Mouse (Mus musculus): ENCODE data around the gene Glcci1. TPM values are rescaled to one million over a fixed set of nuclear protein-coding genes. Genes with fewer than 3 reads are reported as not detected.

Glcci1 gene
- 16.5 and 18.2 TPM in 2 replicates for polyA plus RNA-seq (2014; fragmentation: Nextera tagmentation; extraction: Ambion mirVana)

GRCm38 (mm10) chr6:8509551-8509950 lies at the start of gene Glcci1:
Glcci1 (plus strand) TSS chr6:8509600.
- Histone ChIP-seq H3K27ac (ENCODE audit: low read depth, low read length) (peak within 1 kb of the TSS; percentile 99), H3K9ac (ENCODE audit: low read length) (peak within 1 kb of the TSS; percentile 97), H3K4me1 (ENCODE audit: control insufficient read depth, insufficient read depth, low read length) (peaks cover 14% of the 10 kb centered on the region; the same call in 1 of the 2 replicates), H3K4me2 (peak within 1 kb of the TSS; percentile 73), H3K36me3 (ENCODE audit: control insufficient read depth, insufficient read depth, low read length) (no peaks in the 10 kb centered on the region), H3K27me3 (ENCODE audit: control insufficient read depth, insufficient read depth, low read length) (no peaks in the 10 kb centered on the region), H3K4me3 (ENCODE audit: low read depth, low read length) (peak within 1 kb of the TSS; percentile 90), H3K9me3 (ENCODE audit: control insufficient read depth, low read length) (no peaks in the 10 kb centered on the region)
- WGBS, result under 1% methylated on average over 55 of the region's 69 CpGs
- DNase-seq (ENCODE audit: low spot score, missing footprints), result peak; percentile 96
- ATAC-seq (ENCODE audit: low FRiP score), result peak; percentile 88

DNA sequence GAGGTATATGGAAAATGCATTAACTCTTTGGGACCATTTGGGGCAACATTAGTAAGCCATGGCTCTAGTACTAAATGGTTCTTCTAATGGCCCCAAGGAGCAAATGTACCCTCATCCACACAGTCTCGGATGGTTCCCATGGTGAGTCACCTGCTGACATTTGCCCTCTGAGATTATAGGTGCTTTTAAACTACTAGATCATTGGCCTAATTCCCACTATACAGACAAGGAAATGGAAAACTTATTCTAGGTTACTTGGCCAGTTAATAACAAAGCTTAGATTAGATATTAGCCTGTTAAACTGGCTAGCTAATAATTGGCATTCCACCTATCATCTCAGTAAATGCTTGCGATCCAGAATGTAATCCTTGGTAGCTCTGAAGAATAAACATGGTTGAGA lies 47.0 kb upstream of the Glcci1 start:
- no peaks in the 10 kb centered on the region; the same call in 1 of the 2 replicates for H3K27me3 ChIP-seq (ENCODE audit: control insufficient read depth, insufficient read depth, low read length)
- no peak overlapping the region for H3K4me3 ChIP-seq (ENCODE audit: low read depth, low read length)
- H3K9me3 ChIP-seq (ENCODE audit: control insufficient read depth, low read length), result no peaks in the 10 kb centered on the region
- no peak overlapping the region for H3K9ac ChIP-seq (ENCODE audit: low read length)
- DNase-seq (ENCODE audit: low spot score, missing footprints) (no peak), ATAC-seq (ENCODE audit: low FRiP score) (no peak)
- H3K4me1 ChIP-seq (ENCODE audit: control insufficient read depth, insufficient read depth, low read length), result peaks cover 4% of the 10 kb centered on the region; the same call in 1 of the 2 replicates
- H3K36me3 ChIP-seq (ENCODE audit: control insufficient read depth, insufficient read depth, low read length), result no peaks in the 10 kb centered on the region
- H3K4me2 ChIP-seq, result no peak overlapping the region
- WGBS, result 96% methylated on average over 2 of the region's 2 CpGs
- H3K27ac ChIP-seq (ENCODE audit: low read depth, low read length), result no peak overlapping the region

GRCm38 (mm10) chr6:8465388-8465787 lies 44.0 kb upstream of the Glcci1 start:
- Histone ChIP-seq H3K4me3 (ENCODE audit: low read depth, low read length) (no peak overlapping the region), H3K36me3 (ENCODE audit: control insufficient read depth, insufficient read depth, low read length) (no peaks in the 10 kb centered on the region), H3K27ac (ENCODE audit: low read depth, low read length) (no peak overlapping the region), H3K4me1 (ENCODE audit: control insufficient read depth, insufficient read depth, low read length) (peaks cover 7% of the 10 kb centered on the region; the same call in 1 of the 2 replicates), H3K9ac (ENCODE audit: low read length) (no peak overlapping the region), H3K4me2 (no peak overlapping the region), H3K27me3 (ENCODE audit: control insufficient read depth, insufficient read depth, low read length) (no peaks in the 10 kb centered on the region; the same call in 1 of the 2 replicates), H3K9me3 (ENCODE audit: control insufficient read depth, low read length) (no peaks in the 10 kb centered on the region)
- ATAC-seq (ENCODE audit: low FRiP score) (no peak), DNase-seq (ENCODE audit: low spot score, missing footprints) (no peak)
- 90% methylated on average over 1 of the region's 1 CpGs for WGBS

GRCm38 (mm10) chr6:8465985-8466384 lies 43.4 kb upstream of the Glcci1 start:
- Histone ChIP-seq H3K9me3 (ENCODE audit: control insufficient read depth, low read length) (no peaks in the 10 kb centered on the region), H3K4me2 (no peak overlapping the region), H3K4me3 (ENCODE audit: low read depth, low read length) (no peak overlapping the region), H3K4me1 (ENCODE audit: control insufficient read depth, insufficient read depth, low read length) (peaks cover 7% of the 10 kb centered on the region; the same call in 1 of the 2 replicates), H3K27me3 (ENCODE audit: control insufficient read depth, insufficient read depth, low read length) (no peaks in the 10 kb centered on the region; the same call in 1 of the 2 replicates), H3K36me3 (ENCODE audit: control insufficient read depth, insufficient read depth, low read length) (no peaks in the 10 kb centered on the region), H3K27ac (ENCODE audit: low read depth, low read length) (no peak overlapping the region), H3K9ac (ENCODE audit: low read length) (no peak overlapping the region)
- no peak for ATAC-seq (ENCODE audit: low FRiP score)
- DNase-seq (ENCODE audit: low spot score, missing footprints), result peak; percentile 61
- WGBS, result 86% methylated on average over 5 of the region's 5 CpGs

- whole genome bisulfite sequencing, result 26% methylated on average over 10 of the region's 10 CpGs
- DNase-seq (ENCODE audit: low spot score, missing footprints) (peak; percentile 87), ATAC-seq (ENCODE audit: low FRiP score) (peak; percentile 81)
- H3K4me2 ChIP-seq, result no peak overlapping the region
- no peak overlapping the region for H3K9ac ChIP-seq (ENCODE audit: low read length)
- no peak overlapping the region for H3K4me3 ChIP-seq (ENCODE audit: low read depth, low read length)
- H3K27ac ChIP-seq (ENCODE audit: low read depth, low read length), result no peak overlapping the region
- no peaks in the 10 kb centered on the region for H3K36me3 ChIP-seq (ENCODE audit: control insufficient read depth, insufficient read depth, low read length)
- H3K4me1 ChIP-seq (ENCODE audit: control insufficient read depth, insufficient read depth, low read length), result peaks cover 7% of the 10 kb centered on the region; the same call in 1 of the 2 replicates
- H3K27me3 ChIP-seq (ENCODE audit: control insufficient read depth, insufficient read depth, low read length), result no peaks in the 10 kb centered on the region; the same call in 1 of the 2 replicates
- H3K9me3 ChIP-seq (ENCODE audit: control insufficient read depth, low read length), result no peaks in the 10 kb centered on the region
Measured at GRCm38 (mm10) chr6:8467667-8468337, 41.6 kb upstream of the Glcci1 start.

DNA sequence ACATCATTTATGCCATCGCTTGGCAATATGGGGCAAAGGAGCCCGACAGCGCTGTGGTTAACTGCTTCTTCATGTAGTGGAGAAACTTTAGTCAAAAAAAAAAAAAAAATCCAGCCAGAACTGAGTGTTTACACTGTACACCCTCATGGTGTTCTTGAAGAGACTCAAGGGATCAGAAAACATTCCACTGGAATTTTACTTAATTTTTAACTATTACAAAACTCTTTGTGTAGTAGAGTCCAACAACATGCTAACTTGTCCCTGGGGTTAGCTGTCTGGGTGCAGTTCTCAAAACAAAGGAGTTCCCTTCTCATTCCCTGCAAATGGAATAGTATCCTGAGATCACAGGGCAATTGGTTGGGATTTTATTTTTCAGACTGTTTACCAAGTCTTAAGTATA lies 39.5 kb upstream of the Glcci1 start:
- Histone ChIP-seq H3K4me2 (no peak overlapping the region), H3K4me1 (ENCODE audit: control insufficient read depth, insufficient read depth, low read length) (peaks cover 7% of the 10 kb centered on the region; the same call in 1 of the 2 replicates), H3K9ac (ENCODE audit: low read length) (no peak overlapping the region), H3K27ac (ENCODE audit: low read depth, low read length) (no peak overlapping the region), H3K36me3 (ENCODE audit: control insufficient read depth, insufficient read depth, low read length) (no peaks in the 10 kb centered on the region), H3K4me3 (ENCODE audit: low read depth, low read length) (no peak overlapping the region), H3K9me3 (ENCODE audit: control insufficient read depth, low read length) (no peaks in the 10 kb centered on the region), H3K27me3 (ENCODE audit: control insufficient read depth, insufficient read depth, low read length) (no peaks in the 10 kb centered on the region; the same call in 1 of the 2 replicates)
- 98% methylated on average over 3 of the region's 3 CpGs for WGBS
- ATAC-seq (ENCODE audit: low FRiP score), result no peak
- peak; percentile 68 for DNase-seq (ENCODE audit: low spot score, missing footprints)

GRCm38 (mm10) chr6:8472125-8472524 lies 37.3 kb upstream of the Glcci1 start:
- H3K27ac ChIP-seq (ENCODE audit: low read depth, low read length), result no peak overlapping the region
- H3K9me3 ChIP-seq (ENCODE audit: control insufficient read depth, low read length), result no peaks in the 10 kb centered on the region
- no peaks in the 10 kb centered on the region for H3K36me3 ChIP-seq (ENCODE audit: control insufficient read depth, insufficient read depth, low read length)
- peaks cover 5% of the 10 kb centered on the region; the same call in 1 of the 2 replicates for H3K4me1 ChIP-seq (ENCODE audit: control insufficient read depth, insufficient read depth, low read length)
- WGBS, result 90% methylated on average over 3 of the region's 3 CpGs
- DNase-seq (ENCODE audit: low spot score, missing footprints) (peak; percentile 54), ATAC-seq (ENCODE audit: low FRiP score) (no peak)
- H3K4me3 ChIP-seq (ENCODE audit: low read depth, low read length), result no peak overlapping the region
- no peak overlapping the region for H3K9ac ChIP-seq (ENCODE audit: low read length)
- H3K27me3 ChIP-seq (ENCODE audit: control insufficient read depth, insufficient read depth, low read length), result no peaks in the 10 kb centered on the region
- no peak overlapping the region for H3K4me2 ChIP-seq

- DNase-seq (ENCODE audit: low spot score, missing footprints) (peak; percentile 57), ATAC-seq (ENCODE audit: low FRiP score) (no peak)
- Histone ChIP-seq H3K4me2 (no peak overlapping the region), H3K27me3 (ENCODE audit: control insufficient read depth, insufficient read depth, low read length) (no peaks in the 10 kb centered on the region), H3K27ac (ENCODE audit: low read depth, low read length) (no peak overlapping the region), H3K4me3 (ENCODE audit: low read depth, low read length) (no peak overlapping the region), H3K9ac (ENCODE audit: low read length) (no peak overlapping the region), H3K4me1 (ENCODE audit: control insufficient read depth, insufficient read depth, low read length) (no peaks in the 10 kb centered on the region), H3K9me3 (ENCODE audit: control insufficient read depth, low read length) (no peaks in the 10 kb centered on the region), H3K36me3 (ENCODE audit: control insufficient read depth, insufficient read depth, low read length) (no peaks in the 10 kb centered on the region)
- WGBS, result 79% methylated on average over 5 of the region's 5 CpGs
Measured at GRCm38 (mm10) chr6:8472915-8473314, 36.5 kb upstream of the Glcci1 start.

DNA sequence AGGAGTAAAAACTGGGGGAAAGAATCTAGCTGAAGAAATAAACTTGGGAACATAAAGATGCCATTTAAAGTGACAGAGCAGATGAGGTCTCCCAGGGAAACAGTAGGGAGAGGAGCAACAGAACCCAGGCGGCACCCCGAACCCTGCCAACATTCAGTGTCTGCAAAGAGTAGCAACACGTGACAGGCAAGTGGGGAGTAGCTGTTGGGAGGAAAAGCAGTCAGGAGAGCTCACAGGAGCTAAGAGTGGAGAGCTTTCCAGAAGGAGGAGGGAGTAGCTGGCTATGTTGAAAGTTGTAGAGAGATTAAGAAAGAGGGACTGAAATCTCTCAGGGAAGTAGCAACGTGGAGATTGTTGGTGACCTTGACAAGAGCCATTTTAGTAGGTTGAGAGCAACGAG lies 35.9 kb upstream of the Glcci1 start:
- Histone ChIP-seq H3K4me2 (no peak overlapping the region), H3K4me3 (ENCODE audit: low read depth, low read length) (no peak overlapping the region), H3K4me1 (ENCODE audit: control insufficient read depth, insufficient read depth, low read length) (no peaks in the 10 kb centered on the region), H3K27ac (ENCODE audit: low read depth, low read length) (no peak overlapping the region), H3K36me3 (ENCODE audit: control insufficient read depth, insufficient read depth, low read length) (no peaks in the 10 kb centered on the region), H3K27me3 (ENCODE audit: control insufficient read depth, insufficient read depth, low read length) (no peaks in the 10 kb centered on the region), H3K9me3 (ENCODE audit: control insufficient read depth, low read length) (no peaks in the 10 kb centered on the region), H3K9ac (ENCODE audit: low read length) (no peak overlapping the region)
- no peak for ATAC-seq (ENCODE audit: low FRiP score)
- 69% methylated on average over 5 of the region's 5 CpGs for WGBS
- DNase-seq (ENCODE audit: low spot score, missing footprints), result no peak

Measured in midbrain, embryonic 11.5 days (tissue).